Mouse (Mus musculus): ENCODE results near the gene Slc40a1. TPM values are rescaled to one million over a fixed set of nuclear protein-coding genes. Genes with fewer than 3 reads are reported as not detected.

Slc40a1 gene
- polyA plus RNA-seq, 1 experiment: 62.6 TPM

- 94% methylated on average over 4 of the region's 4 CpGs for WGBS
- Histone ChIP-seq H3K4me3 (ENCODE audit: extremely low read depth, insufficient read depth, insufficient read length) (no peak overlapping the region), H3K4me1 (ENCODE audit: control insufficient read depth, insufficient read depth, insufficient read length) (no peaks in the 10 kb centered on the region), H3K36me3 (ENCODE audit: control insufficient read depth, insufficient read depth, low read length) (no peaks in the 10 kb centered on the region), H3K27ac (ENCODE audit: insufficient read depth, low read length) (no peak overlapping the region), H3K27me3 (ENCODE audit: control insufficient read depth, insufficient read depth, low read length) (no peaks in the 10 kb centered on the region)
- TF ChIP-seq CTCF (IDR thresholded peaks at IDR 0.05; ENCODE audit: extremely low read depth, insufficient read depth, insufficient read length, insufficient replicate concordance) (no peak), POLR2A (IDR thresholded peaks at IDR 0.05; ENCODE audit: low read depth, low read length) (no peak)
- no peak for DNase-seq (ENCODE audit: low read depth in 1 of 2, low spot score in 2 of 2)
Observed at GRCm38 (mm10) chr1:45914236-45914635, 12.1 kb downstream of the Slc40a1 start.

GRCm38 (mm10) chr1:45905107-45905821 lies 21.1 kb downstream of the Slc40a1 start:
- H3K4me1 ChIP-seq (ENCODE audit: control insufficient read depth, insufficient read depth, insufficient read length): no peaks in the 10 kb centered on the region
- H3K4me3 ChIP-seq (ENCODE audit: extremely low read depth, insufficient read depth, insufficient read length): no peak overlapping the region
- WGBS: 82% methylated on average over 5 of the region's 5 CpGs
- DNase-seq (ENCODE audit: low read depth in 1 of 2, low spot score in 2 of 2): peak in 1 of 2 experiments; percentile 8
- no peak overlapping the region for H3K27ac ChIP-seq (ENCODE audit: insufficient read depth, low read length)
- TF ChIP-seq CTCF (IDR thresholded peaks at IDR 0.05; ENCODE audit: extremely low read depth, insufficient read depth, insufficient read length, insufficient replicate concordance): no peak
- no peak for TF ChIP-seq POLR2A (IDR thresholded peaks at IDR 0.05; ENCODE audit: low read depth, low read length)
- H3K27me3 ChIP-seq (ENCODE audit: control insufficient read depth, insufficient read depth, low read length): no peaks in the 10 kb centered on the region
- no peaks in the 10 kb centered on the region for H3K36me3 ChIP-seq (ENCODE audit: control insufficient read depth, insufficient read depth, low read length)

GRCm38 (mm10) chr1:45904161-45904560 lies 22.2 kb downstream of the Slc40a1 start:
- Histone ChIP-seq H3K36me3 (ENCODE audit: control insufficient read depth, insufficient read depth, low read length) (no peaks in the 10 kb centered on the region), H3K27me3 (ENCODE audit: control insufficient read depth, insufficient read depth, low read length) (no peaks in the 10 kb centered on the region), H3K27ac (ENCODE audit: insufficient read depth, low read length) (no peak overlapping the region), H3K4me1 (ENCODE audit: control insufficient read depth, insufficient read depth, insufficient read length) (no peaks in the 10 kb centered on the region), H3K4me3 (ENCODE audit: extremely low read depth, insufficient read depth, insufficient read length) (no peak overlapping the region)
- DNase-seq (ENCODE audit: low read depth in 1 of 2, low spot score in 2 of 2): no peak
- TF ChIP-seq POLR2A (IDR thresholded peaks at IDR 0.05; ENCODE audit: low read depth, low read length) (no peak), CTCF (IDR thresholded peaks at IDR 0.05; ENCODE audit: extremely low read depth, insufficient read depth, insufficient read length, insufficient replicate concordance) (no peak)
- 80% methylated on average over 3 of the region's 3 CpGs for WGBS

- TF ChIP-seq CTCF (IDR thresholded peaks at IDR 0.05; ENCODE audit: extremely low read depth, insufficient read depth, insufficient read length, insufficient replicate concordance): no peak
- no peak for TF ChIP-seq POLR2A (IDR thresholded peaks at IDR 0.05; ENCODE audit: low read depth, low read length)
- no peak for DNase-seq (ENCODE audit: low read depth in 1 of 2, low spot score in 2 of 2)
Observed at GRCm38 (mm10) chr1:45898044-45898443, 28.3 kb downstream of the Slc40a1 start.

GRCm38 (mm10) chr1:45894168-45894912 lies 32.0 kb downstream of the Slc40a1 start:
- H3K27ac ChIP-seq (ENCODE audit: insufficient read depth, low read length): no peak overlapping the region
- no peak for TF ChIP-seq POLR2A (IDR thresholded peaks at IDR 0.05; ENCODE audit: low read depth, low read length)
- TF ChIP-seq CTCF (IDR thresholded peaks at IDR 0.05; ENCODE audit: extremely low read depth, insufficient read depth, insufficient read length, insufficient replicate concordance): no peak
- H3K4me1 ChIP-seq (ENCODE audit: control insufficient read depth, insufficient read depth, insufficient read length): no peaks in the 10 kb centered on the region
- H3K4me3 ChIP-seq (ENCODE audit: extremely low read depth, insufficient read depth, insufficient read length): no peak overlapping the region
- H3K36me3 ChIP-seq (ENCODE audit: control insufficient read depth, insufficient read depth, low read length): no peaks in the 10 kb centered on the region
- WGBS: 91% methylated on average over 6 of the region's 6 CpGs
- H3K27me3 ChIP-seq (ENCODE audit: control insufficient read depth, insufficient read depth, low read length): no peaks in the 10 kb centered on the region
- no peak for DNase-seq (ENCODE audit: low read depth in 1 of 2, low spot score in 2 of 2)

More at GRCm38 (mm10) chr1:45898044-45898443, 28.3 kb downstream of the Slc40a1 start:
- no peaks in the 10 kb centered on the region for H3K36me3 ChIP-seq (ENCODE audit: control insufficient read depth, insufficient read depth, low read length)
- no peaks in the 10 kb centered on the region for H3K27me3 ChIP-seq (ENCODE audit: control insufficient read depth, insufficient read depth, low read length)
- no peak overlapping the region for H3K4me3 ChIP-seq (ENCODE audit: extremely low read depth, insufficient read depth, insufficient read length)
- no peaks in the 10 kb centered on the region for H3K4me1 ChIP-seq (ENCODE audit: control insufficient read depth, insufficient read depth, insufficient read length)
- H3K27ac ChIP-seq (ENCODE audit: insufficient read depth, low read length): no peak overlapping the region
- 64% methylated on average over 1 of the region's 1 CpGs for WGBS

GRCm38 (mm10) chr1:45891986-45892385 lies 34.3 kb downstream of the Slc40a1 start:
- no peaks in the 10 kb centered on the region for H3K27me3 ChIP-seq (ENCODE audit: control insufficient read depth, insufficient read depth, low read length)
- WGBS: 19% methylated on average over 2 of the region's 2 CpGs
- no peak overlapping the region for H3K4me3 ChIP-seq (ENCODE audit: extremely low read depth, insufficient read depth, insufficient read length)
- H3K27ac ChIP-seq (ENCODE audit: insufficient read depth, low read length): no peak overlapping the region
- no peaks in the 10 kb centered on the region for H3K4me1 ChIP-seq (ENCODE audit: control insufficient read depth, insufficient read depth, insufficient read length)
- DNase-seq (ENCODE audit: low read depth in 1 of 2, low spot score in 2 of 2): no peak
- H3K36me3 ChIP-seq (ENCODE audit: control insufficient read depth, insufficient read depth, low read length): no peaks in the 10 kb centered on the region
- TF ChIP-seq CTCF (IDR thresholded peaks at IDR 0.05; ENCODE audit: extremely low read depth, insufficient read depth, insufficient read length, insufficient replicate concordance): no peak
- no peak for TF ChIP-seq POLR2A (IDR thresholded peaks at IDR 0.05; ENCODE audit: low read depth, low read length)

- Histone ChIP-seq H3K4me1 (ENCODE audit: control insufficient read depth, insufficient read depth, insufficient read length) (no peaks in the 10 kb centered on the region), H3K36me3 (ENCODE audit: control insufficient read depth, insufficient read depth, low read length) (no peaks in the 10 kb centered on the region), H3K27ac (ENCODE audit: insufficient read depth, low read length) (no peak within 1 kb of the TSS), H3K27me3 (ENCODE audit: control insufficient read depth, insufficient read depth, low read length) (no peaks in the 10 kb centered on the region), H3K4me3 (ENCODE audit: extremely low read depth, insufficient read depth, insufficient read length) (no peak within 1 kb of the TSS)
- no peak for DNase-seq (ENCODE audit: low read depth in 1 of 2, low spot score in 2 of 2)
- TF ChIP-seq POLR2A (IDR thresholded peaks at IDR 0.05; ENCODE audit: low read depth, low read length): no peak
- no peak for TF ChIP-seq CTCF (IDR thresholded peaks at IDR 0.05; ENCODE audit: extremely low read depth, insufficient read depth, insufficient read length, insufficient replicate concordance)
Observed at GRCm38 (mm10) chr1:45890173-45890572, 36.1 kb downstream of the Slc40a1 start, which contains the start of gene Gm5269. Gene Gm5269 (minus strand): TSS chr1:45890273.

All from spleen, adult 2 months (tissue).